Mouse (Mus musculus): ENCODE measurements around the gene Mapk13. TPM values are rescaled to one million over a fixed set of nuclear protein-coding genes. Genes with fewer than 3 reads are reported as not detected.
"Not testable (repeated sequence)": the region's sequence is repeated elsewhere in the genome, so short reads cannot be mapped to it uniquely, and the experiment has no call there.

Mapk13 gene
- 0.58 and 0.96 TPM in 2 replicates for polyA plus RNA-seq (2015; fragmentation: Nextera tagmentation; extraction: Ambion mirVana)

GRCm38 (mm10) chr17:28769121-28769874, at the start of gene Mapk13:
Gene Mapk13, plus strand, starts transcription at chr17:28769297.
- H3K36me3 ChIP-seq, result no peaks in the 10 kb centered on the region
- H3K4me3 ChIP-seq (replicated peaks), result peak within 1 kb of the TSS; percentile 38
- no peak within 1 kb of the TSS for H3K27ac ChIP-seq
- H3K9ac ChIP-seq (replicated peaks), result peak within 1 kb of the TSS; percentile 58
- H3K4me2 ChIP-seq (replicated peaks), result peak within 1 kb of the TSS; percentile 65
- 1% methylated on average over 58 of the region's 58 CpGs for WGBS
- peaks cover 39% of the 10 kb centered on the region for H3K27me3 ChIP-seq
- ATAC-seq, result 0 out of 2 replicates have a peak, but pooled peaks have one; percentile 40
- no peaks in the 10 kb centered on the region for H3K9me3 ChIP-seq
- peaks cover 15% of the 10 kb centered on the region for H3K4me1 ChIP-seq (replicated peaks)

- Histone ChIP-seq H3K4me1 (replicated peaks) (no peaks in the 10 kb centered on the region), H3K4me3 (replicated peaks) (no peak within 1 kb of the TSS), H3K4me2 (replicated peaks) (no peak within 1 kb of the TSS), H3K9me3 (no peaks in the 10 kb centered on the region), H3K27ac (no peak within 1 kb of the TSS), H3K9ac (replicated peaks) (no peak within 1 kb of the TSS), H3K27me3 (no peaks in the 10 kb centered on the region), H3K36me3 (peaks cover 82% of the 10 kb centered on the region)
- ATAC-seq, result no peak
- WGBS, result 94% methylated on average over 4 of the region's 4 CpGs
Measured at GRCm38 (mm10) chr17:28725783-28726182, 43.3 kb upstream of the Mapk13 start, which contains the start of gene AC170998.1. Gene AC170998.1, plus strand, starts transcription at chr17:28726083.

GRCm38 (mm10) chr17:28727511-28727910, 41.6 kb upstream of the Mapk13 start:
- not testable (repeated sequence) for ATAC-seq

GRCm38 (mm10) chr17:28735317-28736105, 33.6 kb upstream of the Mapk13 start:
- H3K4me1 ChIP-seq (replicated peaks), result no peaks in the 10 kb centered on the region
- H3K9me3 ChIP-seq, result no peaks in the 10 kb centered on the region
- no peak overlapping the region for H3K4me2 ChIP-seq (replicated peaks)
- peaks cover 48% of the 10 kb centered on the region for H3K36me3 ChIP-seq
- H3K27ac ChIP-seq, result no peak overlapping the region
- ATAC-seq, result no peak
- H3K9ac ChIP-seq (replicated peaks), result no peak overlapping the region
- H3K4me3 ChIP-seq (replicated peaks), result no peak overlapping the region
- WGBS, result 95% methylated on average over 6 of the region's 6 CpGs
- H3K27me3 ChIP-seq, result no peaks in the 10 kb centered on the region

More at GRCm38 (mm10) chr17:28727511-28727910, 41.6 kb upstream of the Mapk13 start:
- not testable (repeated sequence) for H3K27ac ChIP-seq; H3K4me3 ChIP-seq (replicated peaks); H3K4me1 ChIP-seq (replicated peaks); H3K4me2 ChIP-seq (replicated peaks); H3K9ac ChIP-seq (replicated peaks); H3K27me3 ChIP-seq; H3K9me3 ChIP-seq
- H3K36me3 ChIP-seq, result peaks cover 85% of the 10 kb centered on the region
- 95% methylated on average over 11 of the region's 11 CpGs for WGBS

- ATAC-seq, result no peak
Measured at GRCm38 (mm10) chr17:28736486-28736885, 32.6 kb upstream of the Mapk13 start.

GRCm38 (mm10) chr17:28737973-28738372, 31.1 kb upstream of the Mapk13 start:
- 85% methylated on average over 4 of the region's 4 CpGs for WGBS
- no peak for ATAC-seq
- Histone ChIP-seq H3K4me1 (replicated peaks) (no peaks in the 10 kb centered on the region), H3K4me2 (replicated peaks) (no peak overlapping the region), H3K9me3 (no peaks in the 10 kb centered on the region), H3K27ac (no peak overlapping the region), H3K9ac (replicated peaks) (no peak overlapping the region), H3K27me3 (no peaks in the 10 kb centered on the region), H3K36me3 (peaks cover 50% of the 10 kb centered on the region), H3K4me3 (replicated peaks) (no peak overlapping the region)

More at GRCm38 (mm10) chr17:28736486-28736885, 32.6 kb upstream of the Mapk13 start:
- no peaks in the 10 kb centered on the region for H3K27me3 ChIP-seq
- no peaks in the 10 kb centered on the region for H3K9me3 ChIP-seq
- H3K27ac ChIP-seq, result no peak overlapping the region
- peaks cover 49% of the 10 kb centered on the region for H3K36me3 ChIP-seq
- H3K4me1 ChIP-seq (replicated peaks), result no peaks in the 10 kb centered on the region
- no peak overlapping the region for H3K4me3 ChIP-seq (replicated peaks)
- H3K4me2 ChIP-seq (replicated peaks), result no peak overlapping the region
- H3K9ac ChIP-seq (replicated peaks), result no peak overlapping the region
- WGBS, result 81% methylated on average over 4 of the region's 4 CpGs

- Histone ChIP-seq H3K9ac (replicated peaks) (no peak overlapping the region), H3K27ac (no peak overlapping the region), H3K36me3 (peaks cover 59% of the 10 kb centered on the region), H3K4me2 (replicated peaks) (no peak overlapping the region), H3K4me3 (replicated peaks) (no peak overlapping the region), H3K9me3 (no peaks in the 10 kb centered on the region), H3K27me3 (no peaks in the 10 kb centered on the region), H3K4me1 (replicated peaks) (no peaks in the 10 kb centered on the region)
- no peak for ATAC-seq
- WGBS, result 93% methylated on average over 6 of the region's 6 CpGs
Measured at GRCm38 (mm10) chr17:28739244-28739643, 29.9 kb upstream of the Mapk13 start.

- no peak overlapping the region for H3K4me3 ChIP-seq (replicated peaks)
- WGBS, result 97% methylated on average over 11 of the region's 11 CpGs
- no peaks in the 10 kb centered on the region for H3K4me1 ChIP-seq (replicated peaks)
- H3K27ac ChIP-seq, result no peak overlapping the region
- ATAC-seq, result no peak
- no peaks in the 10 kb centered on the region for H3K27me3 ChIP-seq
- no peaks in the 10 kb centered on the region for H3K9me3 ChIP-seq
- H3K36me3 ChIP-seq, result peaks cover 93% of the 10 kb centered on the region
- H3K9ac ChIP-seq (replicated peaks), result no peak overlapping the region
- no peak overlapping the region for H3K4me2 ChIP-seq (replicated peaks)
Measured at GRCm38 (mm10) chr17:28743145-28743866, 25.8 kb upstream of the Mapk13 start.

- 93% methylated on average over 9 of the region's 9 CpGs for WGBS
- no peak overlapping the region for H3K9ac ChIP-seq (replicated peaks)
- no peak for ATAC-seq
- H3K36me3 ChIP-seq, result peaks cover 97% of the 10 kb centered on the region
- no peaks in the 10 kb centered on the region for H3K4me1 ChIP-seq (replicated peaks)
- no peaks in the 10 kb centered on the region for H3K9me3 ChIP-seq
- H3K4me3 ChIP-seq (replicated peaks), result no peak overlapping the region
- no peak overlapping the region for H3K27ac ChIP-seq
- no peak overlapping the region for H3K4me2 ChIP-seq (replicated peaks)
- H3K27me3 ChIP-seq, result no peaks in the 10 kb centered on the region
Measured at GRCm38 (mm10) chr17:28743916-28744315, 25.2 kb upstream of the Mapk13 start.

- no peak overlapping the region for H3K4me2 ChIP-seq (replicated peaks)
- ATAC-seq, result no peak
- H3K4me1 ChIP-seq (replicated peaks), result no peaks in the 10 kb centered on the region
- H3K36me3 ChIP-seq, result peaks cover 81% of the 10 kb centered on the region
- 95% methylated on average over 6 of the region's 6 CpGs for WGBS
- no peaks in the 10 kb centered on the region for H3K27me3 ChIP-seq
- no peaks in the 10 kb centered on the region for H3K9me3 ChIP-seq
- no peak overlapping the region for H3K9ac ChIP-seq (replicated peaks)
- no peak overlapping the region for H3K27ac ChIP-seq
- no peak overlapping the region for H3K4me3 ChIP-seq (replicated peaks)
Measured at GRCm38 (mm10) chr17:28745773-28746172, 23.3 kb upstream of the Mapk13 start.

GRCm38 (mm10) chr17:28748001-28748400, 21.1 kb upstream of the Mapk13 start:
- Histone ChIP-seq H3K4me3 (replicated peaks) (no peak overlapping the region), H3K27ac (no peak overlapping the region), H3K9ac (replicated peaks) (no peak overlapping the region), H3K4me2 (replicated peaks) (no peak overlapping the region), H3K9me3 (no peaks in the 10 kb centered on the region), H3K27me3 (no peaks in the 10 kb centered on the region), H3K36me3 (peaks cover 60% of the 10 kb centered on the region), H3K4me1 (replicated peaks) (no peaks in the 10 kb centered on the region)
- ATAC-seq, result no peak
- 94% methylated on average over 4 of the region's 4 CpGs for WGBS

- Histone ChIP-seq H3K27me3 (no peaks in the 10 kb centered on the region), H3K4me2 (replicated peaks) (no peak overlapping the region), H3K9me3 (no peaks in the 10 kb centered on the region), H3K9ac (replicated peaks) (no peak overlapping the region), H3K4me1 (replicated peaks) (no peaks in the 10 kb centered on the region), H3K27ac (no peak overlapping the region), H3K4me3 (replicated peaks) (no peak overlapping the region), H3K36me3 (peaks cover 34% of the 10 kb centered on the region)
- ATAC-seq, result no peak
- 93% methylated on average over 6 of the region's 6 CpGs for WGBS
Measured at GRCm38 (mm10) chr17:28750580-28750979, 18.5 kb upstream of the Mapk13 start.
